Mouse (Mus musculus) MEL (cell line): Measurements from ENCODE around the gene Ccdc114. TPM values are rescaled to one million over a fixed set of nuclear protein-coding genes. Genes with fewer than 3 reads are reported as not detected.
A peak's percentile ranks its signal among the peaks of the same experiment; 100 is the strongest.

Source experiments
- DNase-seq: peaks from one replicate; pipeline ENCODE4 v3.0.0; 2011; ENCODE audit warnings: low read depth, low spot score
- H3K27ac ChIP-seq: 2 replicates; pipeline ENCODE4 v1.5.1; 2012; ENCODE audit warnings: low read depth, mild to moderate bottlenecking, control low read depth, low read length, moderate library complexity; ENCODE audit not compliant: control insufficient read depth
- H3K27me3 ChIP-seq, 2 experiments: fragments of 150-350 bp in 1 of 2; sonication (generic) in 1 of 2; 2 replicates each; pipeline ENCODE4 v1.6.1; 2012; ENCODE audit warnings: low read length in 2 of 2, mild to moderate bottlenecking in 2 of 2, improper control_type of control experiment in 1 of 2, moderate library complexity in 1 of 2; ENCODE audit not compliant: insufficient read depth in 2 of 2, control insufficient read depth in 1 of 2
- H3K36me3 ChIP-seq, 2 experiments: 2 replicates each; pipeline ENCODE4 v1.6.1; 2012 to 2014; ENCODE audit warnings: low read length in 2 of 2, improper control_type of control experiment in 1 of 2, inconsistent platforms in 1 of 2, mild to moderate bottlenecking in 1 of 2; ENCODE audit not compliant: insufficient read depth in 2 of 2, control insufficient read depth in 1 of 2
- H3K4me1 ChIP-seq, 2 experiments: fragments of 150-350 bp in 1 of 2; sonication (generic) in 1 of 2; 2 replicates each; pipeline ENCODE4 v1.6.1; 2012; ENCODE audit warnings: low read length in 2 of 2, improper control_type of control experiment in 1 of 2, mild to moderate bottlenecking in 1 of 2; ENCODE audit not compliant: insufficient read depth in 2 of 2, control insufficient read depth in 1 of 2
- H3K4me3 ChIP-seq, 2 experiments: fragments of 150-350 bp in 1 of 2; sonication (generic) in 1 of 2; 2 replicates each; pipeline ENCODE4 v1.5.1; 2012; ENCODE audit warnings: low read depth in 2 of 2, low read length in 2 of 2, mild to moderate bottlenecking in 2 of 2, moderate library complexity in 2 of 2, control low read depth in 1 of 2, improper control_type of control experiment in 1 of 2; ENCODE audit not compliant: control insufficient read depth in 1 of 2, insufficient read depth in 1 of 2
- H3K79me2 ChIP-seq: 2 replicates; pipeline ENCODE4 v1.6.1; 2012; ENCODE audit warnings: mild to moderate bottlenecking, low read length, moderate library complexity; ENCODE audit not compliant: control insufficient read depth, poor library complexity, insufficient read depth
- H3K9ac ChIP-seq: 2 replicates; pipeline ENCODE4 v1.6.1; 2012; ENCODE audit warnings: low read depth, mild to moderate bottlenecking, control low read depth, low read length, moderate library complexity; ENCODE audit not compliant: control insufficient read depth, poor library complexity, severe bottlenecking
- H3K9me3 ChIP-seq: fragments of 150-350 bp; sonication (generic); replicated peaks from 2 replicates; pipeline ENCODE4 v1.6.1; 2012; ENCODE audit warnings: mild to moderate bottlenecking, low read length, improper control_type of control experiment, moderate library complexity; ENCODE audit not compliant: insufficient read depth
- BHLHE40 ChIP-seq: IDR thresholded peaks from 2 replicates; pipeline ENCODE4 v1.6.1; 2012; ENCODE audit warnings: low read depth, mild to moderate bottlenecking, inconsistent platforms, low read length, improper control_type of control experiment, borderline replicate concordance
- CHD1 ChIP-seq: IDR thresholded peaks from 2 replicates; pipeline ENCODE4 v1.6.1; 2012; ENCODE audit warnings: low read depth, mild to moderate bottlenecking, inconsistent platforms, low read length, improper control_type of control experiment
- CHD2 ChIP-seq: IDR thresholded peaks from 2 replicates; pipeline ENCODE4 v1.6.1; 2011; ENCODE audit warnings: low read length, improper control_type of control experiment
- CTCF ChIP-seq, 3 experiments: IDR thresholded peaks in 2 of 3; conservative IDR thresholded peaks in 1 of 3; 2 replicates each; pipeline ENCODE4 v1.5.1; 2011 to 2012; ENCODE audit warnings: low read length in 3 of 3, low read depth in 2 of 3, mild to moderate bottlenecking in 2 of 3, improper control_type of control experiment in 1 of 3, inconsistent platforms in 1 of 3, mixed read lengths in 1 of 3, moderate library complexity in 1 of 3; ENCODE audit not compliant: control insufficient read depth in 1 of 3, insufficient read depth in 1 of 3, poor library complexity in 1 of 3, severe bottlenecking in 1 of 3
- EP300 ChIP-seq, 2 experiments: IDR thresholded peaks; 2 replicates each; pipeline ENCODE4 v1.6.1; 2011; ENCODE audit warnings: improper control_type of control experiment in 2 of 2, low read length in 2 of 2, low read depth in 1 of 2, mild to moderate bottlenecking in 1 of 2
- ETS1 ChIP-seq: IDR thresholded peaks from 2 replicates; pipeline ENCODE4 v1.6.1; 2012; ENCODE audit warnings: low read depth, mild to moderate bottlenecking, inconsistent platforms, low read length, improper control_type of control experiment, moderate library complexity
- GABPA ChIP-seq: IDR thresholded peaks from 2 replicates; pipeline ENCODE4 v1.6.1; 2012; ENCODE audit warnings: low read depth, mild to moderate bottlenecking, inconsistent platforms, low read length, improper control_type of control experiment, moderate library complexity
- GATA1 ChIP-seq: IDR thresholded peaks from 2 replicates; pipeline ENCODE4 v1.6.1; 2011; ENCODE audit warnings: low read depth, low read length, improper control_type of control experiment
- HCFC1 ChIP-seq: IDR thresholded peaks from 2 replicates; pipeline ENCODE4 v1.6.1; 2012; ENCODE audit warnings: low read depth, mild to moderate bottlenecking, inconsistent platforms, low read length, improper control_type of control experiment, moderate library complexity
- KAT2A ChIP-seq: conservative IDR thresholded peaks from 2 replicates; pipeline ENCODE4 v1.6.1; 2012; ENCODE audit warnings: low read depth, low read length, improper control_type of control experiment, inconsistent platforms
- MEF2A ChIP-seq: IDR thresholded peaks from 2 replicates; pipeline ENCODE4 v1.6.1; 2014; ENCODE audit warnings: low read depth, mild to moderate bottlenecking, inconsistent platforms, low read length, improper control_type of control experiment; ENCODE audit not compliant: poor library complexity, insufficient replicate concordance, severe bottlenecking; ENCODE audit errors: extremely low read depth
- MXI1 ChIP-seq: IDR thresholded peaks from 2 replicates; pipeline ENCODE4 v1.6.1; 2011; ENCODE audit warnings: mild to moderate bottlenecking, low read depth, low read length, improper control_type of control experiment
- MYC ChIP-seq: IDR thresholded peaks from 2 replicates; pipeline ENCODE4 v1.6.1; 2011; ENCODE audit warnings: low read depth, mild to moderate bottlenecking, low read length, improper control_type of control experiment, moderate library complexity
- NELFE ChIP-seq: IDR thresholded peaks from 2 replicates; pipeline ENCODE4 v1.6.1; 2011; ENCODE audit warnings: low read depth, low read length, improper control_type of control experiment
- NRF1 ChIP-seq: IDR thresholded peaks from 2 replicates; pipeline ENCODE4 v1.6.1; 2014; ENCODE audit warnings: low read depth, mild to moderate bottlenecking, inconsistent platforms, low read length, improper control_type of control experiment, moderate library complexity; ENCODE audit not compliant: poor library complexity, insufficient read depth, severe bottlenecking
- POLR2A ChIP-seq, 2 experiments: IDR thresholded peaks; 2 replicates each; pipeline ENCODE4 v1.6.1; 2011 to 2012; ENCODE audit warnings: low read length in 2 of 2, mild to moderate bottlenecking in 2 of 2, control low read depth in 1 of 2, improper control_type of control experiment in 1 of 2, low read depth in 1 of 2, moderate library complexity in 1 of 2; ENCODE audit not compliant: control insufficient read depth in 1 of 2, insufficient read depth in 1 of 2, poor library complexity in 1 of 2
- POLR2AphosphoS5 ChIP-seq: IDR thresholded peaks from 2 replicates; pipeline ENCODE4 v1.6.1; 2012; ENCODE audit warnings: low read depth, borderline replicate concordance, mild to moderate bottlenecking, inconsistent platforms, low read length, moderate library complexity, mixed read lengths
- RAD21 ChIP-seq: IDR thresholded peaks from 2 replicates; pipeline ENCODE4 v1.6.1; 2011; ENCODE audit warnings: mild to moderate bottlenecking, low read depth, low read length, improper control_type of control experiment
- RCOR1 ChIP-seq: IDR thresholded peaks from 2 replicates; pipeline ENCODE4 v1.6.1; 2012; ENCODE audit warnings: low read depth, mild to moderate bottlenecking, inconsistent platforms, low read length, improper control_type of control experiment
- TAL1 ChIP-seq: IDR thresholded peaks from 2 replicates; pipeline ENCODE4 v1.6.1; 2012; ENCODE audit warnings: mild to moderate bottlenecking, inconsistent platforms, low read length, moderate library complexity, mixed read lengths
- TBP ChIP-seq: IDR thresholded peaks from 2 replicates; pipeline ENCODE4 v1.8.0; 2011; ENCODE audit warnings: low read depth, low read length, improper control_type of control experiment
- TCF12 ChIP-seq: IDR thresholded peaks from 2 replicates; pipeline ENCODE4 v1.6.1; 2014; ENCODE audit warnings: low read depth, mild to moderate bottlenecking, inconsistent platforms, low read length, improper control_type of control experiment, moderate library complexity
- UBTF ChIP-seq: IDR thresholded peaks from 2 replicates; pipeline ENCODE4 v1.6.1; 2012; ENCODE audit warnings: low read depth, mild to moderate bottlenecking, inconsistent platforms, low read length, improper control_type of control experiment, moderate library complexity, borderline replicate concordance; ENCODE audit not compliant: insufficient read depth
- USF1 ChIP-seq: IDR thresholded peaks from 2 replicates; pipeline ENCODE4 v1.6.1; 2014; ENCODE audit warnings: low read depth, mild to moderate bottlenecking, inconsistent platforms, low read length, improper control_type of control experiment, moderate library complexity
- ZC3H11A ChIP-seq: IDR thresholded peaks from 2 replicates; pipeline ENCODE4 v1.6.1; 2012; ENCODE audit warnings: low read depth, mild to moderate bottlenecking, inconsistent platforms, low read length, improper control_type of control experiment
- ZKSCAN1 ChIP-seq: IDR thresholded peaks from 2 replicates; pipeline ENCODE4 v1.6.1; 2012; ENCODE audit warnings: low read depth, mild to moderate bottlenecking, inconsistent platforms, low read length, improper control_type of control experiment, moderate library complexity
- ZMIZ1 ChIP-seq: IDR thresholded peaks from 2 replicates; pipeline ENCODE4 v1.6.1; 2012; ENCODE audit warnings: low read depth, mild to moderate bottlenecking, inconsistent platforms, low read length, improper control_type of control experiment, moderate library complexity
- ZNF384 ChIP-seq: IDR thresholded peaks from 2 replicates; pipeline ENCODE4 v1.6.1; 2012; ENCODE audit warnings: low read depth, mild to moderate bottlenecking, inconsistent platforms, low read length, improper control_type of control experiment
- polyA plus RNA-seq, 2 experiments: library from polyadenylated mRNA; stranded (reverse) in 1 of 2; unstranded in 1 of 2; fragments of >175 nt in 1 of 2; fragments of >200 nt in 1 of 2; gene quantifications; 2 replicates each; pipeline versions ENCODE4 v1.2.1 to v1.2.4; 2012; ENCODE audit warnings: low replicate concordance in 2 of 2, low read depth in 1 of 2; ENCODE audit not compliant: insufficient read length in 2 of 2, insufficient read depth in 1 of 2, missing spikeins in 1 of 2
- total RNA-seq: library from RNA; depleted of rRNA; stranded (reverse); fragments of 300-350 nt; gene quantifications from 2 replicates; pipeline ENCODE4 v1.2.3, GENCODE M21; 2012

Ccdc114 gene
- total and polyA plus RNA-seq, 3 experiments, result 0.15 to 0.24 TPM; not detected in 1

DNA sequence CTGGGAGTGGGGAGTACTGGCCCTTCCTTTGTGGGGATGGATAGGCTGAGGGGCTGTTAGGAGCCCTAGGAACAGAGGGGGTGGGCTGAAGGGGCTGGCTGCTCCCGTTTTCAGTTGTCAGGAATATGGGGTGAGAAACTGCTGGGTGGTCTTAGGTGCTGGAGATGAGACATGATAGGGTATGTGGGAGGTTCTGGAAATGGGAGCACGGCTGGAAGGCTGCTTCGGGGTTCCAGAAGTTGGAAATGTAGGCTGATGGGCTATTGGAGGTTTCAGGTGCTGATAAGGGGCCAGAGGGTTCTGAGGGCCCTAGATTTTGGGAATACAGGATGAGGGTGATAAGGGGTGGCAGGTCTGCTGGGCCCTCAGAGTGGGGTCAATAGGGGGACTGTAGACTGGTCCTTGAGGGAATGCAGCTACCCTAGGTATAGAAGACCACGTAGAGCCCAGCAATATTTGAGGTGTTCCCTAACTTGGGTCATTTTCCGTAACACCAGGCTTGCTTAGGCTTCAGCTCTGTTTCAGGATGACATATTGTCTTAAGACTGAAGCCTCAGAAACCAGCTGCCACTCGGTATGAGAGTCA, 27.8 kb upstream of the Ccdc114 start:
- no peaks in the 10 kb centered on the region for H3K27me3 ChIP-seq
- no peak for DNase-seq
- H3K4me3 ChIP-seq, result no peak overlapping the region
- H3K9ac ChIP-seq, result peak overlapping the region; percentile 80
- peaks cover 0 to 10% of the 10 kb centered on the region in 2 experiments; a peak in 2 of 4 replicates for H3K4me1 ChIP-seq
- no peaks in the 10 kb centered on the region for H3K9me3 ChIP-seq
- peaks cover 5% of the 10 kb centered on the region; the same call in 1 of the 2 replicates for H3K79me2 ChIP-seq
- peaks cover 0 to 3% of the 10 kb centered on the region in 2 experiments; a peak in 1 of 4 replicates for H3K36me3 ChIP-seq
- no peak for TF ChIP-seq POLR2A (IDR thresholded peaks at IDR 0.05; ENCODE audit: control insufficient read depth in 1 of 2, insufficient read depth in 1 of 2, low read depth in 1 of 2, low read length in 2 of 2, poor library complexity in 1 of 2)
- no peak for TF ChIP-seq NRF1
- no peak for TF ChIP-seq ETS1
- no peak for TF ChIP-seq CHD1
- TF ChIP-seq MXI1, result no peak
- H3K27ac ChIP-seq, result peak overlapping the region; percentile 79

GRCm38 (mm10) chr7:45896517-45897257, 27.2 kb upstream of the Ccdc114 start, which contains the start of the genes Syngr4 and Tmem143:
Gene Syngr4, minus strand, starts transcription at chr7:45896714.
Gene Tmem143, plus strand, starts transcription at chr7:45896941.
- Histone ChIP-seq H3K9me3 (no peaks in the 10 kb centered on the region), H3K27ac (peak within 1 kb of the TSS; percentile 90), H3K36me3 (peaks cover 0 to 3% of the 10 kb centered on the region in 2 experiments; a peak in 1 of 4 replicates), H3K4me3 (peak within 1 kb of the TSS; percentile 63 to 80), H3K4me1 (peaks cover 0 to 10% of the 10 kb centered on the region in 2 experiments; a peak in 2 of 4 replicates), H3K9ac (peak within 1 kb of the TSS; percentile 92), H3K27me3 (no peaks in the 10 kb centered on the region), H3K79me2 (peaks cover 5% of the 10 kb centered on the region; the same call in 1 of the 2 replicates)
- DNase-seq, result peak; percentile 99
- TF ChIP-seq USF1 (no peak; the same call in 1 of the 2 replicates), MYC (no peak; the same call in 1 of the 2 replicates), UBTF (no peak), HCFC1 (peak; percentile 84), MEF2A (no peak), ZMIZ1 (peak; percentile 94), TCF12 (peak; percentile 26), CTCF (IDR thresholded peaks at IDR 0.05 in 2 of 3, conservative IDR thresholded peaks at IDR 0.05 in 1 of 3; ENCODE audit: control insufficient read depth in 1 of 3, insufficient read depth in 1 of 3, low read depth in 2 of 3, low read length in 3 of 3, poor library complexity in 1 of 3, severe bottlenecking in 1 of 3) (no peak), EP300 (IDR thresholded peaks at IDR 0.05; ENCODE audit: low read depth in 1 of 2, low read length in 2 of 2) (no peak), MXI1 (no peak), CHD2 (no peak), BHLHE40 (no peak), POLR2A (IDR thresholded peaks at IDR 0.05; ENCODE audit: control insufficient read depth in 1 of 2, insufficient read depth in 1 of 2, low read depth in 1 of 2, low read length in 2 of 2, poor library complexity in 1 of 2) (peak; percentile 68 to 89), GABPA (no peak), ZKSCAN1 (no peak; the same call in 1 of the 2 replicates), ZC3H11A (no peak), POLR2AphosphoS5 (peak; percentile 44; the same call in 1 of the 2 replicates), GATA1 (peak; percentile 87), TAL1 (no peak), ZNF384 (peak; percentile 99), TBP (peak; percentile 71), KAT2A (peak; percentile 26), NELFE (peak; percentile 71), RAD21 (no peak), RCOR1 (no peak)
